Mouse (Mus musculus) liver, postnatal 0 days (tissue): ENCODE measurements around the gene Cdca7l.

Source experiments
- CTCF ChIP-seq: sonication (generic); IDR thresholded peaks from 2 replicates; pipeline ENCODE4 v1.5.1; 2016; ENCODE audit warnings: antibody characterized with exemption, low read depth
- EP300 ChIP-seq: IDR thresholded peaks from 2 replicates; pipeline ENCODE4 v1.6.1; 2016; ENCODE audit warnings: antibody characterized with exemption, low read depth, mild to moderate bottlenecking

GRCm38 (mm10) chr12:117850472-117850871 lies 46.4 kb downstream of the Cdca7l start:
- TF ChIP-seq CTCF (no peak), EP300 (no peak)
